ENCODE assay signal across 22 mouse cellular contexts in the genomic region with DNA sequence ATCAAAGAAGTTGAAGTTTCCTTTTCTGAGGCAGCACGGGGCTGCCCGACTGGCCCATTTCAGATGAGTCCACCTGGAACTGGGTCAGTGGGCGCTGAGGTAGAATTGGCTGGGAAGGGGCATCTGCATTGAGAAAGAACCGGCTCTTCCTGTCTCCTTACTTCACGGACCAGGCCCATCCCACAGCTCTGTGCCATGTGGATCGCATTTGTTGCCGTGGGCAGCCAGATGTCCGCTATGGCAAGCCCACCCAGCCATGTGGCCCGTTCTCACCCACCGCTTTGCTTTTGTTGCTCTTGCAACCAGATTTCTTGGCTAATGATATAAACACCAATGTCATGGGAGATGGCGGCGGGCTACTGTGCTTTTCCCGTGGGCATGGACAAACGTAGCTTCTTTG.
DNase-seq lines count a peak whose midpoint lies in the region; TF ChIP-seq lines count a peak whose summit lies in the region.
"Had no signal": no experiment of that assay in that cellular context is flagged by ENCODE, and none has a peak within 500 bp of the region (broad histone marks: within the 10 kb centered on the region; RNA-seq: fewer than 3 reads in every experiment).

No protein-coding gene starts in this region.

- peak; percentile 37 to 60 for DNase-seq in cerebellum, postnatal 10 days
- DNase-seq in cerebellum, adult 9-10 months = no peak
- DNase-seq in heart, embryonic 10.5 days (ENCODE audit: low spot score) = peak; percentile 67
- DNase-seq in heart, postnatal 36 days = no peak
- DNase-seq in left cerebral cortex, postnatal 4 days = peak; percentile 33
- no peak for DNase-seq in left cerebral cortex, postnatal 25 days (ENCODE audit: low spot score in 2 of 2)
- DNase-seq in right cerebral cortex, postnatal 4 days = no peak
- DNase-seq: adrenal gland, adult 8-10 months; adrenal gland, postnatal 14 days; adrenal gland, postnatal 36 days; B cell, adult 2 months; cerebellum, adult 11-12 months; cerebellum, adult 2 months; cerebellum, adult 9-11 months; cerebellum, postnatal 25 days; forebrain, postnatal 0 days had no signal

- no peaks in the 10 kb centered on the region for H3K9me3 ChIP-seq in heart, embryonic 10.5 days
- 0 out of 2 replicates have a peak, but pooled peaks cover 1% of the 10 kb centered on the region for H3K9me3 ChIP-seq in E14TG2a.4 (ENCODE audit: low read length)
- H3K9me3 ChIP-seq: embryonic facial prominence, embryonic 10.5 days; embryonic facial prominence, embryonic 12.5 days; forebrain, embryonic 13.5 days; forebrain, embryonic 15.5 days had no signal

- intact Hi-C loops in heart, postnatal 36 days (cut with DNase I) = no loop called here
- intact Hi-C loops in left cerebral cortex, postnatal 4 days (cut with DNase I) = no loop called here
- intact Hi-C loops in left cerebral cortex, postnatal 25 days (cut with DNase I) = no loop called here

- H3K27ac ChIP-seq in heart, embryonic 10.5 days = no peak overlapping the region
- H3K27ac ChIP-seq: embryonic facial prominence, embryonic 10.5 days; embryonic facial prominence, embryonic 12.5 days; forebrain, embryonic 13.5 days; forebrain, embryonic 15.5 days had no signal

- H3K4me1 ChIP-seq in heart, embryonic 10.5 days = no peaks in the 10 kb centered on the region
- H3K4me1 ChIP-seq in E14TG2a.4 (replicated peaks; ENCODE audit: low read depth, low read length) = peaks cover 8% of the 10 kb centered on the region; the same call in 1 of the 2 replicates
- H3K4me1 ChIP-seq: embryonic facial prominence, embryonic 12.5 days; forebrain, embryonic 13.5 days; forebrain, embryonic 15.5 days had no signal

- H3K4me3 ChIP-seq in heart, embryonic 10.5 days = no peak overlapping the region
- H3K4me3 ChIP-seq in E14TG2a.4 (replicated peaks; ENCODE audit: low read length) = peak overlapping the region; percentile 67
- H3K4me3 ChIP-seq: embryonic facial prominence, embryonic 10.5 days; embryonic facial prominence, embryonic 12.5 days; forebrain, embryonic 13.5 days; forebrain, embryonic 15.5 days had no signal

- no peaks in the 10 kb centered on the region for H3K36me3 ChIP-seq in heart, embryonic 10.5 days
- no peaks in the 10 kb centered on the region for H3K36me3 ChIP-seq in E14TG2a.4 (ENCODE audit: insufficient read depth, low read length)
- H3K36me3 ChIP-seq: embryonic facial prominence, embryonic 10.5 days; embryonic facial prominence, embryonic 12.5 days; forebrain, embryonic 15.5 days had no signal

- H3K27me3 ChIP-seq in heart, embryonic 10.5 days (ENCODE audit: insufficient read depth, poor library complexity, severe bottlenecking) = no peaks in the 10 kb centered on the region
- H3K27me3 ChIP-seq in E14TG2a.4 (ENCODE audit: insufficient read depth, low read length) = no peaks in the 10 kb centered on the region
- H3K27me3 ChIP-seq: CH12.LX; forebrain, embryonic 13.5 days; forebrain, embryonic 15.5 days had no signal

- WGBS in heart, embryonic 10.5 days = 94% methylated on average over 14 of the region's 14 CpGs

- no peak for TF ChIP-seq CTCF in E14TG2a.4 (conservative IDR thresholded peaks at IDR 0.05; ENCODE audit: low read length)

Comparison
In these comparisons a context has a peak if more than half of its experiments do, and no peak if none do; other contexts are left out.
1. DNase-seq: peak in cerebellum, postnatal 10 days (2 of 2), heart, embryonic 10.5 days (single experiment) and left cerebral cortex, postnatal 4 days (single experiment); none in cerebellum, adult 9-10 months (single experiment), heart, postnatal 36 days (0 of 2), left cerebral cortex, postnatal 25 days (0 of 2) and right cerebral cortex, postnatal 4 days (single experiment).